Mouse (Mus musculus) neural tube, embryonic 11.5 days (tissue): ENCODE data around the gene Cyp4f13. TPM values are rescaled to one million over a fixed set of nuclear protein-coding genes. Genes with fewer than 3 reads are reported as not detected.

Experiments used
- ATAC-seq: fragments of 200-750 bp; cut with Nextera tagmentation; 2 replicates; pipeline ENCODE4 v1.8.0; 2017; ENCODE audit warnings: moderate number of reproducible peaks, mild to moderate bottlenecking, moderate TSS enrichment, moderate library complexity; ENCODE audit not compliant: insufficient read depth, low FRiP score, low TSS enrichment
- DNase-seq: peaks from one replicate; pipeline ENCODE4 v3.0.0-alpha.2; 2015; ENCODE audit warnings: low spot score
- H3K27ac ChIP-seq: fragments of 300-500 bp; sonication (generic); 2 replicates; pipeline ENCODE4 v1.5.1; 2014; ENCODE audit warnings: low read depth, mild to moderate bottlenecking, low read length
- H3K27me3 ChIP-seq: fragments of 300-500 bp; sonication (generic); 2 replicates; pipeline ENCODE4 v1.6.1; 2014; ENCODE audit warnings: mild to moderate bottlenecking, low read length, mixed read lengths; ENCODE audit not compliant: control insufficient read depth, insufficient read depth
- H3K36me3 ChIP-seq: fragments of 300-500 bp; sonication (generic); 2 replicates; pipeline ENCODE4 v1.6.1; 2014; ENCODE audit warnings: mild to moderate bottlenecking, low read length, moderate library complexity, mixed read lengths; ENCODE audit not compliant: control insufficient read depth, insufficient read depth
- H3K4me1 ChIP-seq: fragments of 300-500 bp; sonication (generic); 2 replicates; pipeline ENCODE4 v1.6.1; 2014; ENCODE audit warnings: low read length, mixed read lengths; ENCODE audit not compliant: control insufficient read depth, insufficient read depth
- H3K4me2 ChIP-seq: fragments of 300-500 bp; sonication (generic); 2 replicates; pipeline ENCODE4 v1.6.1; 2014; ENCODE audit warnings: low read depth, mild to moderate bottlenecking, moderate library complexity
- H3K4me3 ChIP-seq: fragments of 300-500 bp; sonication (generic); 2 replicates; pipeline ENCODE4 v1.5.1; 2014; ENCODE audit warnings: low read depth, low read length
- H3K9ac ChIP-seq: fragments of 300-500 bp; sonication (generic); 2 replicates; pipeline ENCODE4 v1.6.1; 2014; ENCODE audit warnings: mild to moderate bottlenecking, low read length
- H3K9me3 ChIP-seq: fragments of 300-500 bp; sonication (generic); 2 replicates; pipeline ENCODE4 v1.6.1; 2016; ENCODE audit warnings: low read length; ENCODE audit not compliant: control insufficient read depth
- WGBS: fragments of 180-500 bp; shearing (Covaris S2); extraction: QIAGEN DNeasy Blood & Tissue Kit; methylation state at CpG from one replicate; pipeline ENCODE4 v1.1.7; 2014; 5-methylcytosine and 5-hydroxymethylcytosine counted together
- polyA plus RNA-seq: library from polyadenylated mRNA; unstranded; fragments of >200 nt; fragmentation: Nextera tagmentation; extraction: Ambion mirVana; gene quantifications from 2 replicates; pipeline ENCODE4 v1.2.1, GENCODE M21; 2014

Gene Cyp4f13
- polyA plus RNA-seq, 1 experiment from 2014 or later = 3.0 TPM

GRCm38 (mm10) chr17:32951006-32951405 lies 3.8 kb upstream of the Cyp4f13 start:
- Histone ChIP-seq H3K4me1 (no peaks in the 10 kb centered on the region), H3K9me3 (no peaks in the 10 kb centered on the region), H3K27me3 (no peaks in the 10 kb centered on the region), H3K27ac (no peak overlapping the region), H3K4me3 (no peak overlapping the region), H3K4me2 (no peak overlapping the region), H3K36me3 (no peaks in the 10 kb centered on the region), H3K9ac (no peak overlapping the region)
- WGBS = 80% methylated on average over 11 of the region's 11 CpGs
- DNase-seq = no peak
- no peak for ATAC-seq

- Histone ChIP-seq H3K9me3 (no peaks in the 10 kb centered on the region), H3K4me3 (no peak overlapping the region), H3K27ac (no peak overlapping the region), H3K27me3 (no peaks in the 10 kb centered on the region), H3K4me1 (no peaks in the 10 kb centered on the region), H3K4me2 (no peak overlapping the region), H3K36me3 (no peaks in the 10 kb centered on the region), H3K9ac (no peak overlapping the region)
- no peak for ATAC-seq
- 96% methylated on average over 3 of the region's 3 CpGs for WGBS
- DNase-seq = no peak
Observed at GRCm38 (mm10) chr17:32950136-32950535, 2.9 kb upstream of the Cyp4f13 start.

GRCm38 (mm10) chr17:32946716-32947115 lies 486 bp downstream of the Cyp4f13 start:
- no peaks in the 10 kb centered on the region for H3K27me3 ChIP-seq
- no peak for DNase-seq
- 68% methylated on average over 9 of the region's 9 CpGs for WGBS
- no peaks in the 10 kb centered on the region for H3K36me3 ChIP-seq
- H3K9me3 ChIP-seq = no peaks in the 10 kb centered on the region
- peak overlapping the region; percentile 32 for H3K4me2 ChIP-seq
- no peak for ATAC-seq
- H3K4me3 ChIP-seq = peak overlapping the region; percentile 10
- H3K9ac ChIP-seq = peak overlapping the region; percentile 29; the same call in 1 of the 2 replicates
- no peak overlapping the region for H3K27ac ChIP-seq
- H3K4me1 ChIP-seq = no peaks in the 10 kb centered on the region

DNA sequence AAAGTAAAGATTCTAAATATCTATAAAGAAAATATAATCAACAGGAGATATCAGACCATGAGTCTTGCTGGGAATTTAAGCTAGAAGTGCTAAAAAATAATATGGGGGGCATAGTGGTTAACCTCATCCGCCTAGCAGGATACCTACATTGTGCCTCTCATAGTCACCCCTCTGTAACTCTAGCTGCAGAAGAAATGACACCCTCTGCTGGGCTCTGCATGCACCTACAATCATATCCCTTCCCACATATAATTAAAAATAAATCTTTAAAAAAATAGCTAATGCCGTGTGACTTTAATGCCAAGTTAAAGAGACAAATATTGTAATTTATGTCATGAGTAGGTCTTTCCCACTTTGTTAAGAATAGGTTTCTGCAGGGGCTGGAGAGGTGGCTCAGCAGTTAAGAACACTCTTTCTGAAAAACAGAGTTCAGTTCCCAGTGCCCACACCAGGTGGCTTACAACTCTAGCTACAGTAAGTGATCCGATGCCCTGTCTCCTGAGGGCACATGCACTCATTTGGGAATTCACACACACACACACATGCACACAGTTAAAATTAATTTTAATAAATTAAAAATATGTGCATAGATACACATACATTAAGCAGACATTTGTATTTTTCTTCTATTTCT lies 2.7 kb downstream of the Cyp4f13 start:
- Histone ChIP-seq H3K4me1 (no peaks in the 10 kb centered on the region), H3K4me3 (no peak overlapping the region), H3K27me3 (no peaks in the 10 kb centered on the region), H3K9me3 (no peaks in the 10 kb centered on the region), H3K4me2 (no peak overlapping the region), H3K27ac (no peak overlapping the region), H3K9ac (no peak overlapping the region), H3K36me3 (no peaks in the 10 kb centered on the region)
- ATAC-seq = no peak
- 70% methylated on average over 3 of the region's 3 CpGs for WGBS
- no peak for DNase-seq

DNA sequence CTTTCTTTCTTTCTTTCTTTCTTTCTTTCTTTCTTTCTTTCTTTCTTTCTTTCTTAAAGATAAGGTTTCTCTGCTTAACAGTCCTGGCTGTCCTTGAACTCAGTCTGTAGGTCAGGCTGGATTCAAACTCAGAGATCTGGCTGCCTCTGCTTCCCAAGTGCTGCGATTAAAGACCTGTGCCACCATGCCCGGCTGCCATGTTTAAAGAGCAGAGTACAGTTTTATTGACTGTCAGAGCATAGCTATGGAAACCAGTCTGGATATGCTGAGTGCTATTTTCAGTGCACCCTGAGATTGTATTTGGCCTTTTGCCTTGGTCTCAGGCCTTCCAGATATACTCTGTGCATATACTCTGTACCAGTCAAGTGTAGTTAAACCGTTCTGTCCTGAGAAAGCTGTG lies 3.5 kb downstream of the Cyp4f13 start:
- H3K9me3 ChIP-seq = no peaks in the 10 kb centered on the region
- H3K36me3 ChIP-seq = no peaks in the 10 kb centered on the region
- H3K4me1 ChIP-seq = no peaks in the 10 kb centered on the region
- H3K4me3 ChIP-seq = no peak overlapping the region
- ATAC-seq (no peak), DNase-seq (no peak)
- no peak overlapping the region for H3K9ac ChIP-seq
- WGBS = 94% methylated on average over 3 of the region's 3 CpGs
- no peaks in the 10 kb centered on the region for H3K27me3 ChIP-seq
- no peak overlapping the region for H3K4me2 ChIP-seq
- H3K27ac ChIP-seq = no peak overlapping the region

GRCm38 (mm10) chr17:32939831-32940230 lies 7.4 kb downstream of the Cyp4f13 start:
- H3K9me3 ChIP-seq = no peaks in the 10 kb centered on the region
- no peak overlapping the region for H3K4me2 ChIP-seq
- no peaks in the 10 kb centered on the region for H3K36me3 ChIP-seq
- no peak for ATAC-seq
- no peak overlapping the region for H3K9ac ChIP-seq
- H3K4me3 ChIP-seq = no peak overlapping the region
- no peak for DNase-seq
- H3K4me1 ChIP-seq = no peaks in the 10 kb centered on the region
- H3K27ac ChIP-seq = no peak overlapping the region
- H3K27me3 ChIP-seq = no peaks in the 10 kb centered on the region
- WGBS = 90% methylated on average over 4 of the region's 4 CpGs

DNA sequence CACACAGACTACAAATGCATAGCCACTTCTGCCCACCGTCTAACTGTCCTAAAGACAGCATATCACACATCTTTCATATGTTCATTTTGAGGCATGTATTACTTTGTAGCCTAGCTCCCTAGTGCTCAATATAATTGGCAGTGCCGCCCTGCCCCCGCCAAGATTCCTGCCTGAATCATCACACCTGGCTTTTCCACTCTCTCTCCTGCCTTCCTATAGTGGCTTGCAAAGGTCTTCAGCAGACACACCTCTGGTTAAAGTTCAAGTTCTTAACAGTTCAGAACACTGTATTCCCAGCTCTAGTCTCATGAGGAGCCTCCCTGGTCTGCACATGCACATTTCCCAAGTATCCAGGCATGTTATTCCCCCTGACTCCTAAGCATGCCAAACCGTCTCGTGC lies 19.4 kb downstream of the Cyp4f13 start:
- ATAC-seq (no peak), DNase-seq (no peak)
- no peaks in the 10 kb centered on the region for H3K9me3 ChIP-seq
- WGBS = 82% methylated on average over 5 of the region's 5 CpGs
- H3K9ac ChIP-seq = no peak overlapping the region
- H3K4me3 ChIP-seq = no peak overlapping the region
- H3K4me1 ChIP-seq = no peaks in the 10 kb centered on the region
- H3K27ac ChIP-seq = no peak overlapping the region
- no peaks in the 10 kb centered on the region for H3K36me3 ChIP-seq
- no peaks in the 10 kb centered on the region for H3K27me3 ChIP-seq
- H3K4me2 ChIP-seq = no peak overlapping the region

DNA sequence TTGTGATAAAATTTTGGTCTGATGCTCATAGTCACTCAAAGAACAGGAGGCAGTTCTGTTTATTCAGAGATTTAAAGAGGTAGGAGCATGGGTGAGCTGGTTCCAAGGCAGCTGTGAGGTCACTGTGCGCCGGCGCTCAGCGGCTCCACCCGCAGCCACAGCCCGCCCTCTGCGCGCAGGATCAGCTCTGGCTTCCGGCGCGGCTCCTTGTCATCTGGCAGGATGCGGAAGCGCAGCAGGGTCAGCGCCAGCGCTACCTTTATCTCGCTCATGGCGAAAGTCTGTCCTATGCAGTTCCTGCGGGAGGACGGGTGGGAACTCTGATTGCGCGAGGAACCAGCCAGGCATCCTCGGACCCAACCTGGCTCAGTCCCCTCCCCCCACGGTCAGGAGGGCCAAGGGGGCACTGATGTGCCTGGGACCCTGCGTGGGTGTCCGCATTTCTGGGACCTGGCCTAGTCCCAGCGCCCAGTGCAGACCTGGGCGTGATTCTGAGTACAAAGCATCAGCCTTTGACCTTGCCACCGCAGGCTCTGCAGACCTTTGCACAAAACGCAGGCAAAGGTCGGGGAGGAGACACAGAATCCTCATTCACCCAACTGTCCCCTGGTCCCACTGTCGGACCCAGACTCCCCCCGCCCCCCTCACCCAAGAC lies 22.4 kb downstream of the Cyp4f13 start:
- ATAC-seq = peak; percentile 84
- no peaks in the 10 kb centered on the region for H3K9me3 ChIP-seq
- H3K27ac ChIP-seq = no peak overlapping the region
- H3K36me3 ChIP-seq = no peaks in the 10 kb centered on the region
- H3K27me3 ChIP-seq = no peaks in the 10 kb centered on the region
- WGBS = 16% methylated on average over 32 of the region's 32 CpGs
- H3K4me3 ChIP-seq = peak overlapping the region; percentile 40
- H3K4me1 ChIP-seq = no peaks in the 10 kb centered on the region
- peak overlapping the region; percentile 78 for H3K9ac ChIP-seq
- H3K4me2 ChIP-seq = peak overlapping the region; percentile 72
- peak; percentile 84 for DNase-seq

DNA sequence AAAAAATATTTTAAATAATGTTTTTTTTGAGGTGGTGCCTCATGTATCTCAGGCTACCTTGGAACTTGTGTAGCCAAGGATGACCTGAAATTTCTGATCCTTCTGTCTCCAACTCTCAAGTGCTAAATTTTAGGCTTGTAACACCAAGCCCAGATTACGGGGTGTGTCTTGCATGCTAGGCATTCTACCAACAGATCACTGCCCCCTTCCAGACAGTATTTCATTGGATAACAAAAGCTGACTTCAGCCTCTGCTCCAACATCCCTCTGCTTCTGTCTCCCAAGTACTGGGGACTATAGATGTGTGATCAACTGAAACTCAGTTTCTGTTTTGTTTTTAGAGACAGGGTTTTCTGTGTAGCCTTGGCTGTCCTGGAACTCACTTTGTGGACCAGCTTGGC lies 23.5 kb downstream of the Cyp4f13 start:
- Histone ChIP-seq H3K36me3 (no peaks in the 10 kb centered on the region), H3K4me1 (no peaks in the 10 kb centered on the region), H3K9me3 (no peaks in the 10 kb centered on the region), H3K27me3 (no peaks in the 10 kb centered on the region), H3K4me2 (no peak overlapping the region), H3K27ac (no peak overlapping the region), H3K9ac (no peak overlapping the region), H3K4me3 (no peak overlapping the region)
- DNase-seq (no peak), ATAC-seq (no peak)
- WGBS = 86% methylated on average over 1 of the region's 1 CpGs
